Mouse (Mus musculus) small intestine, adult 2 months (tissue): ENCODE measurements at regions not wholly inside any gene's neighbourhood (a gene's known extent, or its start where the extent isn't known, plus 50 kb on each side); places are given as distances from the start of the nearest gene placed in this dataset.

Source experiments
- H3K27ac ChIP-seq: fragments of 200-500 bp; 2 replicates; pipeline ENCODE4 v1.5.1; 2012; ENCODE audit warnings: low read depth, low read length, control low read depth, inconsistent platforms; ENCODE audit not compliant: insufficient read depth
- H3K27me3 ChIP-seq: fragments of 200-500 bp; 2 replicates; pipeline ENCODE4 v1.6.1; 2012; ENCODE audit warnings: mild to moderate bottlenecking, moderate library complexity, low read length, inconsistent platforms; ENCODE audit not compliant: control insufficient read depth, insufficient read depth
- H3K36me3 ChIP-seq: fragments of 200-500 bp; 2 replicates; pipeline ENCODE4 v1.6.1; 2012; ENCODE audit warnings: mild to moderate bottlenecking, low read length, control low read depth, inconsistent platforms; ENCODE audit not compliant: control insufficient read depth, insufficient read depth
- H3K4me1 ChIP-seq: fragments of 200-500 bp; 2 replicates; pipeline ENCODE4 v1.6.1; 2012; ENCODE audit warnings: low read length, inconsistent platforms, mixed read lengths; ENCODE audit not compliant: control insufficient read depth, insufficient read depth, insufficient read length
- H3K4me3 ChIP-seq: fragments of 200-500 bp; 2 replicates; pipeline ENCODE4 v1.5.1; 2012; ENCODE audit warnings: low read depth, mild to moderate bottlenecking, control low read depth, inconsistent platforms, low read length, moderate library complexity
- CTCF ChIP-seq: fragments of 200-500 bp; IDR thresholded peaks from 2 replicates; pipeline ENCODE4 v1.5.1; 2012; ENCODE audit warnings: low read depth, mild to moderate bottlenecking, control low read depth, inconsistent platforms, low read length, moderate library complexity, mixed read lengths; ENCODE audit not compliant: insufficient replicate concordance, insufficient read length; ENCODE audit errors: extremely low read depth
- POLR2A ChIP-seq: fragments of 200-500 bp; IDR thresholded peaks from 2 replicates; pipeline ENCODE4 v1.6.1; 2012; ENCODE audit warnings: low read depth, mild to moderate bottlenecking, control low read depth, inconsistent platforms, low read length, moderate library complexity
- WGBS: fragments of 180-500 bp; shearing (Covaris S2); methylation state at CpG from one replicate; pipeline ENCODE4 v1.1.7; 2018; 5-methylcytosine and 5-hydroxymethylcytosine counted together

DNA sequence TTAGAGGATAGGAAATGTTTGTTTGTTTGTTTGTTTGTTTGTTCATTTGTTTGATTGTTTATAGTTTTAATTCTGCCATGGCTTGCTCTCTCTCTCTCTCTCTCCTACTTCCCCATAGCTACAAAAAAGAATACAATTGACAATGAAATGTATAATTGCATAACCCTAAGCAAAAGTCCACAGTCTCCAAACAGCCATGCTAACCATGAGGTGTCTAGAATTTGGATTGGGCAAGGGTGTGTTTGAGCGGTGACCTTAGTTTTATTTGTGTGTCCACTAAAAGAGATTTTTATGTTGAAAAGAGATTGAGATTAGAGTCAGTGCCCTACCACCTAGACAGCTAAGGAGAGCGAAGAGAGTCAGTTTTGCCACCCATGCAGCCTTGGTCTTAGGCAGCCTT, 141.2 kb downstream of the Tm2d1 start:
- 94% methylated on average over 2 of the region's 2 CpGs for WGBS
- Histone ChIP-seq H3K36me3 (no peaks in the 10 kb centered on the region), H3K4me1 (no peaks in the 10 kb centered on the region), H3K27me3 (no peaks in the 10 kb centered on the region), H3K27ac (no peak overlapping the region), H3K4me3 (no peak overlapping the region)
- no peak for TF ChIP-seq CTCF
- no peak for TF ChIP-seq POLR2A

DNA sequence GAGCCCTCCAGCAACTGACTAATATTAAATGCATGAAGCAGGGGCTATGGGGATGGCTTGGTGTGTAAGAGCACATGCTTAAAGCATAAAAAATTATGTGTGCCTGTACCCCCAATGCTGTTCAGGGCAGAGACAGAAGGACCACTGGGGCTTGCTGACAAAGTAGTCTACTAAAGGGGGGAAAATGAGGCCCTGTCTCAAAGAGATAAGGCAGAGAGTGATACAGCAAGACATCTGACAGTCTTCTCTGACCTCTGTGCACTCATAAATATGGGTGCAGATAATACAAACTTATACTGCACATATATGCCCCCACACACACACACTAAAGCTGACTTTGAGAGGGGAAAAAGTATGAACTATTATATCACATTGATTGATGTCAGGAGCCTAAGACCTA, 142.8 kb downstream of the Tm2d1 start:
- Histone ChIP-seq H3K27me3 (no peaks in the 10 kb centered on the region), H3K36me3 (no peaks in the 10 kb centered on the region), H3K4me3 (no peak overlapping the region), H3K4me1 (no peaks in the 10 kb centered on the region), H3K27ac (no peak overlapping the region)
- TF ChIP-seq CTCF: no peak

DNA sequence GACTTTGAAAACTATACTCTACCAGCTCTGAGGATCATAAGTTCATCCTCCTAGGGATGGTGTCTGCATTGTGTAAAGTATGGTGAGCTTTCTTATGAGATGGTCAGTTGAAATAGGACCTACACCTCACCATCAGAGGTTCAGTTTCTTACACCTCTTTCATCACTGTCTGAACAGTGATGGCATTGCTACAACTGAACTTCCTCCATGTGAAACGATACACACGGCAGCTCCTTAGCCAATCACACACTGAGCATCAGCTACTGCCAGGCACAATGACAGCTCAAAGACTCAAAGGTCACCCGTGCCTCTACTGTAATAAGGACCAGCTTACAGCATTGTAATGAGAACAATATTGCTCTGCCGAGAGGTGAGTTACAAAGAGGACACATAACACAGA, 145.0 kb downstream of the Tm2d1 start:
- no peaks in the 10 kb centered on the region for H3K4me1 ChIP-seq
- TF ChIP-seq POLR2A (no peak), CTCF (no peak)
- H3K27me3 ChIP-seq: no peaks in the 10 kb centered on the region
- no peaks in the 10 kb centered on the region for H3K36me3 ChIP-seq
- H3K4me3 ChIP-seq: no peak overlapping the region
- no peak overlapping the region for H3K27ac ChIP-seq
- WGBS: 44% methylated on average over 4 of the region's 4 CpGs

DNA sequence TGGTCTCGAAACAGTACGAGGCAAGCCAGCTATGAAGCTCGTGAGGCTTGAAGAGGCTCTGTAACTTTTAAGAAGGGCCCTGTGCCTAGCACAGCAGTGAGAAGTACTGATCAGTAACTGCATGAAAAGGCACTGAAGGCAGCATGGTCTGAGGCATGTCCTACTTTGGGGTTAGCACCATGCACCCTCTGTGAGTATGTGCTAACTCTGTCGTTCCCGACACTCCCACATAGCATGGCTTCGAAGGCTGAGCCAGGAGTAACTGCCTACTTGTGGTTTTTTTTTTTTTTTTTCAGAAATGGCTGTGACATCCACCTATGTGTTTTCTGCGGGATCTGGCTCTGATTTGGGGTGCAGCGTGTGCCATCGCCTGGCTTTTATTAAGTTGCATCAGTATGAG, 145.6 kb downstream of the Tm2d1 start:
- Histone ChIP-seq H3K4me3 (no peak overlapping the region), H3K36me3 (no peaks in the 10 kb centered on the region), H3K4me1 (no peaks in the 10 kb centered on the region), H3K27ac (no peak overlapping the region), H3K27me3 (no peaks in the 10 kb centered on the region)
- TF ChIP-seq CTCF (no peak), POLR2A (no peak)
- 81% methylated on average over 9 of the region's 9 CpGs for WGBS

DNA sequence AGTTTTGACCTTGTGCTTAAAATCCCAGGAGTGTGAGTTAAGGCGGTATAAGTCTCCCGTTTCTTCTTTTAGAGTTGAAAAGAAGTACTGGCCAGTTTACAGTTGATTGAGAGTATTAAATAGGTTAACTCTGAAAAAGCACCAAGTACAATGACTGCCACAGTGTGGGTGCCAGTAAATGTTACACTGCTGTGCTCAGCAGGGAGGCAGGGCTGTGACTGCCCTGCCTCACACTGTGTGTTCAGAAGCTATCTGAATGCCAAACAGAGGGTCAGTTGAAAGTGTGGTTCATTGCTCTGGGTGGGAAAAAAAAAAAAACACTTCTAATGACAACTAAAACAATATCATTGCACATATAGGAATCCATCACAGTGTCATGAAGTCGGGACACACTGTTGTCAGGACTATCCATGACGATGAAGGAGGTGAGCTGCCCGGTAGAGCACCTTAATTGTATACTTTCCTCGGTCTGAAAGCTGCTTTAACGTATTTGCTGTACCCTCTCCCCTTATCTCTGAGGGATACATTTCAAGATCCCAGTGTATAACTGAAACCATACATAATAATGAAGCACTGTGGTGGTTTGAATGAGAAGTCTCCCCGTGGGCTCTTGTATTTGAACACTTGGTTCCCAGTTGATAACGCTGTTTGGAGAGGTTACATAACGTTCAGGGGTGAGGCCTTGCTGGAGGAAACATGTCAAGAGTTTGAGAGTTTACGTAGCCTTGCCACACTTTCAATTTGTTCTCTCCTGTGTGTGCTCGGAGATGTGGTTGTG, 146.9 kb downstream of the Tm2d1 start:
- H3K27me3 ChIP-seq: no peaks in the 10 kb centered on the region
- H3K4me3 ChIP-seq: no peak overlapping the region
- H3K4me1 ChIP-seq: no peaks in the 10 kb centered on the region
- H3K36me3 ChIP-seq: no peaks in the 10 kb centered on the region
- 46% methylated on average over 12 of the region's 12 CpGs for WGBS
- no peak for TF ChIP-seq POLR2A
- no peak for TF ChIP-seq CTCF
- H3K27ac ChIP-seq: no peak overlapping the region

DNA sequence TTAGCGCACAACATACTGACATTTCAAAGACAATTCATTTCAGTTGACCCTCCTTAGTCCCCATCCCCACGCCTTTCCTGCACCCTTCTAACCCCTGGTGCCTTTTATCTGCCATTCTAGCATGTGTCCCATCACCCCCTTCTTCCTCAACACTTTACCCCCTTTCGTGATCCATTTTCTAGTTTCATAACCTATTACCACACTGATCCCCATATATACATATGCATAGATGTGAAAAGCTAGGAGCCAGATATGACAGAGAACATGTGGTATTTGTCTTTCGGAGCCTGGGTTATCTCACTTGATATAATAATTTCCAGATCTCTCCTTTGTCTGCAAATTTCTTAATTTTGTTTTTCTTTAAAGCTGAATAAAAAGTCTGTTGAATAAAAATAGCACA, 154.9 kb downstream of the Tm2d1 start:
- no peaks in the 10 kb centered on the region for H3K4me1 ChIP-seq
- 91% methylated on average over 4 of the region's 4 CpGs for WGBS
- no peak for TF ChIP-seq POLR2A
- no peak for TF ChIP-seq CTCF
- no peaks in the 10 kb centered on the region for H3K27me3 ChIP-seq
- no peak overlapping the region for H3K27ac ChIP-seq
- no peak overlapping the region for H3K4me3 ChIP-seq
- H3K36me3 ChIP-seq: no peaks in the 10 kb centered on the region

DNA sequence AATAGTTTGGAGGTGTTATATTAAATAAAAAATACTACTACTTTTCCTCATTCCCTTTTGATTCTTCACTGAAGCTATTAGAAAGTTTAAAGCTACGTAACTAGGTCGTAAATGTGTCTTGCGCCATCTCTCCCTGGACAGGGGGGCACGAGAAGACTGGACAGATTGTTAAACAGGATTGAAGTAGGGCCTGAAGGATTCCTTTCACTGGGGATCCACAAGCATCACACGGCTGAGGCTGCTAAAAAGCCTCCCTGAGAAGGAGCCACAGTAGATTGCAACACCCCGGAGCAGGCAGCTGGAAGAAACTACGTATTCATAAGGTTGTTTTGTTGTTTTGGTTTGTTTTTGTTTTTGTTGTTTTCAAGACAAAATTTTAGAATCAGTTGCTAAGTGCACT, 158.7 kb downstream of the Tm2d1 start:
- H3K27me3 ChIP-seq: no peaks in the 10 kb centered on the region
- 72% methylated on average over 7 of the region's 7 CpGs for WGBS

More for the DNA sequence above, 158.7 kb downstream of the Tm2d1 start:
- Histone ChIP-seq H3K4me1 (no peaks in the 10 kb centered on the region), H3K27ac (no peak overlapping the region), H3K4me3 (no peak overlapping the region), H3K36me3 (no peaks in the 10 kb centered on the region)
- no peak for TF ChIP-seq POLR2A
- TF ChIP-seq CTCF: no peak
